Mouse (Mus musculus): ENCODE data around the gene Rtl6.

GRCm38 (mm10) chr15:84531535-84531934 lies 26.1 kb downstream of the Rtl6 start:
- TF ChIP-seq CTCF (IDR thresholded peaks at IDR 0.05; ENCODE audit: borderline replicate concordance, insufficient read depth, low read depth, low read length) (no peak), POLR2A (IDR thresholded peaks at IDR 0.05; ENCODE audit: borderline replicate concordance, insufficient read depth, low read length) (no peak)
